Mouse (Mus musculus) heart, adult 2 months (tissue): ENCODE data around the gene Pdcd7.

Source experiments
- CTCF ChIP-seq: fragments of 200-600 bp; IDR thresholded peaks from 2 replicates; pipeline ENCODE4 v1.8.1; 2022; ENCODE audit warnings: antibody characterized with exemption, mild to moderate bottlenecking, moderate library complexity
- EP300 ChIP-seq: fragments of 200-500 bp; IDR thresholded peaks from 2 replicates; pipeline ENCODE4 v1.6.1; 2011; ENCODE audit warnings: low read depth, low read length, control low read depth; ENCODE audit not compliant: insufficient read depth
- POLR2A ChIP-seq: fragments of 200-500 bp; IDR thresholded peaks from 2 replicates; pipeline ENCODE4 v1.6.1; 2011; ENCODE audit warnings: mild to moderate bottlenecking, low read depth, low read length, control low read depth; ENCODE audit not compliant: insufficient read depth

DNA sequence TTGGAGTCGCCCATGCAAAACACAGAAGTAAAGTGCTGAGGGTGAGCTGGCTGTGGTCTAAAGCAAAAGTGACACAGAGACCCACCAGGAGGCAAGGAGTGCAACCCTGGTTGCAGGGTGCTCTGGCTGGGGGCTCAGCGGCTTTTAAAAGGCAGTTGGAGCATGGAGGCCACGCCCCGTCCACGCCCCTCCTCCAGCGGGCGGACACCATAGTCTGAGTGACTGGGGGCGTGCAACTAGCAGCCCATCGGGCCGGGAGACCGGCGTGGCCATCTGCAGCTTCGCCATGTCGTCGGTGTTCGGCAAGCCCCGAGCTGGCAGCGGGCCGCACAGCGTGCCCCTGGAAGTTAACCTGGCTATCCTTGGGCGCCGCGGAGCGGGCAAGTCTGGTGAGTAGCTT is 52.4 kb downstream of the Pdcd7 start, which contains the start of gene Rasl12:
- no peak for TF ChIP-seq EP300
- TF ChIP-seq CTCF = 0 out of 2 replicates have a peak, but pooled peaks have one; percentile 2
- peak; percentile 81 for TF ChIP-seq POLR2A
